In the genomic region with DNA sequence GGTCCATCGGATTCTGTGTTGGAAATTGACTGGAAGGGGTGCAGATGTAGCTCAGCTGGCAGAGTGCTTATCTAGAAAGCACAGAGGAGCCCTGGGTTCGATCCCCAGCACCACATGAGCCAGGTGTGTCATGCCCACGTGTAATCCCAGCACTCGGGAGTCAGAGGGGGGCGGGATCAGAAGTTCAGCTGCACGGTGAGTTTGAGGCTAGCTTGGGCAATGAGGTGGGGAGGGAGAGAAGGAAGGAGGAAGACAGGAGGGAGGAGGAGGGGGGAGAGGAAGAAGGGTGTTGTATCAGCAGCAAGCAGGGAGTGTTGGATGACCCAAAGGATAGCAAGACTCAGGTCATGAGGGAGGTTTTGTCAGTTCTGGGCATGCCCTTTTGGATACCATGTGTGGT, we compare ENCODE assay signal across 20 mouse cellular contexts. TPM values are rescaled to one million over a fixed set of nuclear protein-coding genes. Genes with fewer than 3 reads are reported as not detected.
"Had no signal": no experiment of that assay in that cellular context is flagged by ENCODE, and none has a peak within 500 bp of the region (broad histone marks: within the 10 kb centered on the region; RNA-seq: fewer than 3 reads in every experiment).

No protein-coding gene starts in this region.

- H3K9ac ChIP-seq: limb, embryonic 12.5 days; limb, embryonic 15.5 days; liver, embryonic 14.5 days; liver, postnatal 0 days; lung, embryonic 14.5 days; neural tube, embryonic 12.5 days; neural tube, embryonic 15.5 days; stomach, embryonic 15.5 days had no signal

- H3K27ac ChIP-seq: kidney, postnatal 0 days; layer of hippocampus, adult 2 months; limb, embryonic 12.5 days; limb, embryonic 15.5 days; liver, embryonic 14.5 days; macrophage; neural tube, embryonic 12.5 days; neural tube, embryonic 15.5 days; stomach, embryonic 15.5 days had no signal

- DNase-seq: kidney, adult 2 months; kidney, postnatal 25 days; layer of hippocampus, adult 9-11 months; left cerebral cortex, postnatal 4 days; liver, postnatal 0 days; lung, embryonic 14.5 days; midbrain, embryonic 14.5 days; retina, postnatal 1 day; right cerebral cortex, postnatal 25 days; thymus, postnatal 25 days had no signal

- H3K27me3 ChIP-seq: limb, embryonic 12.5 days; limb, embryonic 15.5 days; neural tube, embryonic 15.5 days; stomach, embryonic 15.5 days had no signal

- H3K36me3 ChIP-seq: limb, embryonic 12.5 days; limb, embryonic 15.5 days; neural tube, embryonic 12.5 days; neural tube, embryonic 15.5 days; stomach, embryonic 15.5 days had no signal

- H3K4me1 ChIP-seq: stomach, embryonic 15.5 days had no signal

- H3K9me3 ChIP-seq: limb, embryonic 12.5 days; limb, embryonic 15.5 days; neural tube, embryonic 12.5 days; neural tube, embryonic 15.5 days; stomach, embryonic 15.5 days had no signal

- H3K4me3 ChIP-seq: layer of hippocampus, adult 2 months; limb, embryonic 12.5 days; limb, embryonic 15.5 days; neural tube, embryonic 12.5 days; neural tube, embryonic 15.5 days; stomach, embryonic 15.5 days had no signal

RNA-seq across cellular contexts. Expression of gene Osbpl10, which starts 55.9 kb away (rescaled TPM):
- total RNA-seq: megakaryocyte, adult 5-6 weeks had no signal
- polyA plus RNA-seq: macrophage had no signal
